Mouse (Mus musculus) B cell, adult 2 months (primary cell): Measurements from ENCODE around the gene Ddx59.

ENCODE experiments used
- DNase-seq, 2 experiments: peaks; one replicate each; pipeline ENCODE4 v3.0.0; 2022

The Ddx59 gene

DNA sequence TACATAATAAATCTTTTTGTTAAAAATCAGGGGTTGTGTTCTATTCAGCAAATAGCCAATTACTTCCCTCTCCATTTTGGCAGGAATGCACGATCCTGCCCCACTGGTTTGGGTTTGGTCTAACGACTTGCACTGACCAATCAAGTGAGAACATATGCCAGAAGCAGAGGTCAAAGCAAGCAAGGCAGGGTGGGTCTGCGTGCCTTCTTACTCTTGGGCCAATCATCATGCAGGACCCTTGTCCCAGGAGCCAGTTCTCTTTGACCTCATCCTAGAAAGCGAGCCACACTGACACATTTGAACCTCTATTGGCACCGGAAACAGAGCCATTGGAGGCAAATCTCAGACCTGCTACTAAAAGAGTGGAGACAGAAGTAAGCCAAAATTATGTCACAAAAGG, 35.1 kb downstream of the Ddx59 start:
- no peak for DNase-seq

GRCm38 (mm10) chr1:136452421-136452820, 37.4 kb downstream of the Ddx59 start:
- DNase-seq: no peak

GRCm38 (mm10) chr1:136455756-136456585, 40.9 kb downstream of the Ddx59 start:
- no peak for DNase-seq

- no peak for DNase-seq
These were observed 41.7 kb downstream of the Ddx59 start for GRCm38 (mm10) chr1:136456741-136457140.

- DNase-seq: no peak
These were observed 42.3 kb downstream of the Ddx59 start for GRCm38 (mm10) chr1:136457403-136457802.

GRCm38 (mm10) chr1:136458691-136459245, 43.7 kb downstream of the Ddx59 start:
- DNase-seq: peak; percentile 43 to 53

DNA sequence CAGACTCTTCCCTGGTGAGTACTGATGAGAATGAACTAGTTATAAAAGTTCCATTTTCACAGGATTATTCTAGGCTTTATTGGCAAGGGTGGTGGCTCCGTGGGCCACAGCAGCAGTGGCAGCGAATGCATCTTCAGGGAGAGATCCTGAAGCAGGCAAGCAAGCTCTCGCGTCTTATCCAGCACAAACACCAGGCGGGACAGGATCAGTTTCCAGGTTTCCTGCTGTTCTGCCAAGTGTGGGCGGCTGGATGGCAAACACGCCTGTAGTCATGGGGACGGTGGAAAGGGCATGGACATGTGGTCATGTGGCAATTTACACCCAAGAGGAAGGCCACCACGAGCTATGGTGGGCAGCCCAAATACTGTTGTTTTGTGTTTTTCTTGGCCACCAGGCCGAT, 47.4 kb downstream of the Ddx59 start:
- no peak for DNase-seq

- no peak for DNase-seq
These were observed 50.1 kb downstream of the Ddx59 start for GRCm38 (mm10) chr1:136465168-136465567.

DNA sequence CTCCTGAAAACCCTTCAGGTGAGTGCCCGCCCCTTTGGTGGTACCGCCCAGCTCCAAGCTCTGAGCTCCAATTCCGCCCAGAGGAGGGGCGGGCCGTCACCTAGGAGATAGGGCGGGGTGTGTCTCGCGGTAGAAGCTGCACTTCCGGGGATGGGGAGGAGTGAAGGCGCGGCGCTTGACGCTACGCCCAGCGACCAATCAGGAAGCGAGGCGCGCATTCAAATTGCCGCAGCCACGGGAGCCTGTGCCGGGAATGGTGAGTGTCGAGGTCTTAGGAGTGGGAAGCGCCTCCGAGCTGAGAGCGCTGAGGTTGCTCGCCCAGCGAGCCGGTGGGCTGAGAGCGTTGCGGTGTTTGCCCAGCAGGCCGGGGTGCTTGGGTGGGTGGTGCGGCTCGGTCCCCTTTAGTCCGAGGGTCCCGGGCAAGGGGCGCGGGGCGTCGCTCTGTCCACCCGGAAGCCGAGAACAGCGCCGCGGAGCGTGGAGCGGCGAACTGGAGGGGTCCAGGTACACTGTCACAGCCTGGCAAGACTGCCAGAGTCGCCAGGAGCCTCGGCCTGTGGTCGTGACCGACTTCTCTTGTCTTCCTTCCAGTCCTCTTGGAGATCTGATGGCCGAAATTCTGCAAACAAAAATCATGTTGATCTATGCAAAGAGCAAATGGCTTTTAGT, 51.2 kb downstream of the Ddx59 start, which contains the start of gene Kif14:
Kif14 (plus strand) TSS at position 201 of the 669 bp plus-strand sequence.
- peak; percentile 98 for DNase-seq

DNA sequence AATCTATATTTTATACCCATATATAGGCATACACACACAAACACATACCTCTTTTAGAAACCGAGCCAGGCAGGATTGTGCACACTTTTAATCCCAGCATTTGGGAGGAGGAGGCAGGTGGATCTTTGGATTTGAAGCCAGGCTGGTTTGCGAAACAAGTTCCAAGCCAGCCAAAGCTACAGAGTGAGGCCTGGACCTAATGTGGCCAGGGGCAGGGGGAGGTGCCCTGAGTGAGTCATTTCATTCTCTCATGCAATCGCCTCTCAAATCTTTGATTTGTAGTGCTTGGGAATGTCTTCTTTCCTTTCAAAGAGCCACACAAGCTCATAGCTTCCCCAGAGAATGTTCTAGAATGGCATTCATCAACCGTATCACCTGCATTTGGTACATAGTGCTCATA, 54.3 kb downstream of the Ddx59 start:
- no peak for DNase-seq

DNA sequence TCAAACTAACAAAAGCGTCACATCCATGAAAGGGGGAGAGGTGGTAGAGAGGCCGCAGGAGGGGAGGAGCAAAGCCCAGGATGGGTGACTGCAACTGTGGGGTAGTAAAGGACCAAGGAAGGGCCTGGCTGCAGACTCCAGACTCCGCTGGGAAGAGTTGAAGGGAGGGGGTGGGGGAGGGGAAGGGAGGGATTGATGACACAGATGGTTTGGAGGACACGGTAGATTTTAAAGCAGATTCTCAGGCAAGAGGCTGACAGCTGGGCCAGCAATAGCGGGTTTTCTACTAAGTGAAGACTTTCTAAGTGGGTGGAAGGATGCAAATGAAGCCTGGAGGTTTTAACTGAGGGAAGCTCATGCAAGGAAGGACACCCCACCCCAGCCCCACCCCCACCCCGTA, 55.4 kb downstream of the Ddx59 start:
- DNase-seq: no peak
